Mouse (Mus musculus): ENCODE data around the gene Mmp15.
"Not testable (repeated sequence)": the region's sequence is repeated elsewhere in the genome, so short reads cannot be mapped to it uniquely, and the experiment has no call there.

Gene Mmp15

DNA sequence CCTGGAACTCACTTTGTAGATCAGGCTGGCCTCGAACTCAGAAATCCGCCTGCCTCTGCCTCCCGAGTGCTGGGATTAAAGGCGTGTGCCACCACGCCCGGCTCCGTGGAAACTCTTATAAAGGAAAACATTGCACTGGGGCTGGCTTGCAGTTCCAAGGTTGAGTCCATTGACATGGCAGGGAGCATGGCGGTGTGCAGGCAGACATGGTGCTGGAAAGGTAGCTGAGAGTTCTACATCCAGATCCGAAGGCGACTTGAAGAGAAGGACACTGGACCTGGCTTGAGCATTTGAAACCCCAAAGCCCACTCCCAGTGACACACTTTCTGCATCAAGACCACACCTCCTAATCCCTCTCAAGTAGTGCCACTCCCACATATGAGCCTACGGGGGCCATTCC lies 26.9 kb downstream of the Mmp15 start:
- DNase-seq, result not testable (repeated sequence)

DNA sequence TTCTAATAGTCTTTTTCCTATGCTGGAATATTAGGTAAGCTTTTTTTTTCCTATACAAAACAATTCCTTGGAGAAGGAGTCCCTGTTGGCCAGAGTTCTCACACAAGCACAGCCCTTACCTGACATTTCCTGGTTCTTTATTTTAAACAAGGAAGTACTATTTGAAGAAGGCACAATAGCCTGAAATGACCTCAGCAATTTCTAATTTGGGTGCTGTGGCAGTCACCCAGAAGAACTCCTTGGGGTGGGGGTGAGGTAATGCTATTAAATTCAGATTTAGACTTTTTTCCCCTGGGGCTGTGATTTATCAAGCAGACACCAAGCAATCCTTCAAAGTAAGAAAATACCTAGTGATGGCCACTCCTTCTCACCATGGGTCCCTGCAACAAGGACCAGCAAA lies 28.9 kb downstream of the Mmp15 start:
- no peak for DNase-seq

DNA sequence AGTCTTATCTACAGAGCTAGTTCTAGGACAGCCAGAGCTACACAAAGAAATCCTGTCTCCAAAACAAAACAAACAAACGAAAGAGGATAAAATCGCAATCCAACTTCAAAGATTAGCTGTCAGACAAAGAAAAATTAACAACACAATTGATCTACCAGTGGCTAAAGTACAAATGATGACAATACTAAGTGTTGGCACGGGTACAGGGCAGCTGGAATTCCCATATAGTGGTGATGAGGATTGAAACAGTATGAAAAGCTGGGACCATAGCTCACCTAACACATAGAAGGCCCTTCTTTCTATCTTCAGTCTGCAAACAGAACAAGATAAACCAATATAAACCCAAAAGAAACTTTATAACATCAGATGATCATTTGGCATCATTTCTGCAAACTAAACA lies 29.5 kb downstream of the Mmp15 start:
- no peak for DNase-seq

DNA sequence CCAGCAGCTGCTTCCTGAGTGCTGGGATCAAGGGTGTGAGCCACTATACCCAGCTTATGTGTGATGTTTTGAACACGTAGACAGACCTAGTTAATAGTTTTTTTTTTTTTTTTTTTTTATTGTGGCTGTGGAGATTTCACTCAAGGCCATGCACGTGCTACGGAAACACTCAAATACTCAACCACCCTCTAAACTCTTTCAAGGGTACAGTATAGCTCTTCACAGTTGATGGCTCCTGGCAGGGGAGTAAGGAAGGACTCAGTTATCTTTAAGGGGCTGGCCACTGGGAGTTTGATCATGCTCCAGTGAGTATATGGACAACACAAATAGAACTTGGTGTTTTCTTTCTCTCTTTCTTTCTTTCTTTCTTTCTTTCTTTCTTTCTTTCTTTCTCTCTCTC lies 32.4 kb downstream of the Mmp15 start:
- DNase-seq, result no peak

DNA sequence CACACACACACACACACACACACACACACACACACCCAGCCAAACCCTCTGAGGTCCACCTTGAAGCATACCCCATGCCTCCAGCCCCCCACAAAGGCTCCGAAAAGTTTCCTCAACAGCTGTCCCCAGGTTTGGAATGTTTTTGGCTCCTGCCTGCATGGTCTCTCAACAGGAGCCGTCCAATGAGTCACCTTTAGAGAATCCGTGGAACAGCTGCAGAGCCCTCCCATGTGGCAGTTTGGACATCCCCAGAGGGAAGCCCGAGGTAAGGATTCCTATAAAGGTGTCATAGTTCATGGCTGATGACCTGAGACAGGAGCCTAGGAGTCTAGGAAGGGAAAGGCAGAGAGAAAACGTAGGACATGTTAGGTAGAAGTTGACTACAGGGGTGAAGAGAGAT lies 34.0 kb downstream of the Mmp15 start:
- DNase-seq, result no peak

DNA sequence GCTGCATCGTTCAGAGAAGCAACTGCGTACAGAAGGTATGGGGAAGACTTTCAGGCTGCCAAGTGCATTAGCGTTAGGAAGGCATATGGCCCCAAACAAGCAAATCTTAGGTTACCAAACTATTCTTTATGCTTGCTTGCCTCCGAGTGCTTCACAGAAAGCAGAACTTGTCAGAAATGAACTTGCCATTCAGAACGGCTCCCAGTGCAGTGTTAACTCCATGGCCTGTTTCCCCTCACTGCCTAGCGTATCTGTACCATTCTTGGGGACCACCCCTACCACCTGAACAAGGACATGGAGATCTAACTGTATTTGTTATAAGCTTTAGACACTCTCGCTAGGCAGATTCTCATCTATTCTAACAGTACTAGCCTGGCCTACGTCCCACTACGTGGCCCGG lies 35.2 kb downstream of the Mmp15 start:
- DNase-seq, result no peak

DNA sequence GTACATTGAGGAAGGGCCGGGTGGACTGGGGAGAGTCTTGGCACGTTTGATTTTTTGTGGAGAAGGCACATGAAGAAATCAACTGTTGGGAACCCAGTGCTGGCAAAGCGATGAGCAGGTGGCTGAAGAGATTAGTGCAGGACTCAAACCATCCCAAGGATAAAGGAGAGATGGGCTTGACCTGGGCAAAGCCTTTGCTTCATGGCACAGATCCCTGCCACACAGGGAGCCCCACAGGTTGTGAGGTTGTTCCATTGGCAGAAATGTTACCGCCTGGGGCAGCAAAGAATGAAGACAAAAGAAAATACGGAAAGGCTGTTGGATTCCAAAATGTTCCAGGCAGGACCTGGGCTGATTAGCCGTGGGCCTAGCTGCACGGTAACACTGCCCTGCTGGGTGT lies 35.9 kb downstream of the Mmp15 start:
- no peak for DNase-seq

DNA sequence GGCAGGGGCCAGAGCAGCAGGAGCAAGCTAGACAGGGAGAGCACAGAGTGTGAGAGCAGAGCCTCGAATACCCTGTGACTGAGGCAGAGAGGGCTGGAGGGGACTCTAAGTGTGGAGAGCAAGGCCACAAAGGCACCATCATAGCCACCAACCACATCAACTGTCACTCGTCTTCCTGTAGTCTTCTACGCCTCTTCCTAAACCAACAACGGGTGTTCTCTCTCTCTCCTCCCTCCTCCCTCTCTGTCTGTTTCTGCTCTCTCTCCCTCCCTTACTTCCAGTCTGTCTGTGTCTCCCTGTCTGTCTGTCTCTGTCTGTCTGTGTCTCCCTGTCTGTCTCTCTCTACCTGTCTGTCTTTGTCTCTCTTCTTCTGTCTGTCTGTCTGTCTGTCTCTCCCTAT lies 38.2 kb downstream of the Mmp15 start:
- DNase-seq, result no peak

DNA sequence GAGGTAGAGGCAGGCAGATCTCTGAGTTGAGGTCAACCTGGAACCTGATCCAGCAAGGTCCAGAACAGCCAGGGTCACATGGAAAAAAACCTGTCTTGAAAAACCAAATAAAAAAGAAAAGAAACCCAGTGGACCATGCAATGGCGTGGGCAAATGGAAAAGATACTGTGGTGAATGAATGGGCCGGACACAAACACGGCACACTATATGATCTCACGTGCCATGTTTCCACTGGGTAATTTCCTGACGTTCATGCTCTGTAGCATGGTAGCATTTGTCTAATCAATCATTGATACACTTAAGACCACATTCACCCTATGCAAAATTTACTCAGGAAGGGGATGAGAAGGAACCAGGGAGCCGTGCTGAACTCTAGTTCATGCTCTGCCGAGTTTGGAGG lies 39.0 kb downstream of the Mmp15 start:
- no peak for DNase-seq

DNA sequence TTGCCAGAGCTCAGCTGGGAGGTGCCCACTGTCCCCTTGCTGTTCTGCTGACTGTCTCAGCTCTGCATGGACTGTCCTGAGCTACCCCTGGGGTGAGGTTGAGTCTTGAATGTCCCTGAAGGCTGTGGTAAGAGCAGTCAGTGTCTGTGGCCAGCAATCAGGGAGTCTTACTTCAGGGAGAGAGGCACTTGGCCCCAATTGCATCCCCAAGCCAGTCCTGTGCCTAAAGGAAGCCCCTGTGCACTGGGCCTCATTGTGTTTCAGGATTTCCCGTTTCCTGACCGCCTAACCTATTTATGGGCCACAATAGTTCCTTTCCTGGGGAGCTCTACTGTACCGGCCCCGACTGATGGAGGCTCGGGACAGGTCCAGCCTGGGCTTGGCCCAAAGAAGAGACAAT lies 40.5 kb downstream of the Mmp15 start:
- no peak for DNase-seq

DNA sequence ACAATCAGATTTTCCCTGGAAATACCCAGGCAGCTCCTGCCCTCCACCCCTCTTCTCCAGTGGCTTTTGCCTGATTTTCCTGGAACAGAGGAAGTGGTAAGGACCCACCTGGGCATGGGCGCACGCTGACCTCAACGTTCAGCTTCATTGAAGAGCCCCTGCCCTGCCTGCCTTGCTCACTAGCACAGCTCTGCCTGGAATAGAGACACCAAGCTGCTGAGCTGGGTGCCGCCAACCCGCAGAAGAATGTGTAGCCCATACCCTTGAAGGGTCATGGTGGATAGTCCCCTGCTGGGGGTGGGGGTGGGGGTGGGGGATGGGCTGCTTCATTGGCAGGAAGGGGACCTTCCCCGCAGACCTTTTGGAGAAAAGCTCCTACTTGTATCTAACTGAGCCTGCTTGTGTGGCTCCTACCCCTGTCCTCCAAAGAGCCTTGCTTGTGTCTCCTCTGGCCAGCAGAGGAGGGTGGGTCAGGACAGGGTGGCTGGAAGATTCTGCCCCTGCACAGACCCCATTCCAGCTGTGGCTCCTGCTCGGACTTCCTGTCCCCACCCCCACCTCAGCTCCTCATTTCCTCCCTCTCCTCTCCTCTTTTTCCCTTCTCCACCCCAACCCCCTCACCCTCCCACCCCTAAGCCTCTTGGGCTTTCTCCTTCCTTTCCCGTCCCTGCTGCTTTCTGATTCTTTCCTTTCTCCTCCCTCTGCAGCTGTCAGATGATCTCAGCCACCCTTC lies 43.3 kb downstream of the Mmp15 start:
- DNase-seq, result no peak

DNA sequence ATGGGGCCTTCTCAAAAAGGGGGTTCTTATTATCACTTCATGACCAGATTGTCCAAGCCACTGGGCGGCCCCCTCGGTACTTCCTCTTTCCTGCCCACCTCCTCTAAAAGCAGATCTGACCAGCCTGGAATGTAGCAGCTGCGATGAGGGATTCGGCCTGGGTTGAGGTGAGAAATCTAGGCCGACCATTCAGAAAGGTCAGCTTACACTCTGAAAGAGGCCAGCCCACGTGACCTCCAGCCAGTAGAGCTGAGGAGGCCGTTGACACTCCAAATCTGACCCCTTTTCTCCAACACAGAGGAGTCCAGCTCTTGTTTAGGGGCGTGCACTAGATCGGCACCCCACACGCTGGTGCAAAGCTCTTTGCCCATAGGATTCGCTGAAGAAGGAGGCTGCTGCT lies 44.7 kb downstream of the Mmp15 start:
- no peak for DNase-seq

DNA sequence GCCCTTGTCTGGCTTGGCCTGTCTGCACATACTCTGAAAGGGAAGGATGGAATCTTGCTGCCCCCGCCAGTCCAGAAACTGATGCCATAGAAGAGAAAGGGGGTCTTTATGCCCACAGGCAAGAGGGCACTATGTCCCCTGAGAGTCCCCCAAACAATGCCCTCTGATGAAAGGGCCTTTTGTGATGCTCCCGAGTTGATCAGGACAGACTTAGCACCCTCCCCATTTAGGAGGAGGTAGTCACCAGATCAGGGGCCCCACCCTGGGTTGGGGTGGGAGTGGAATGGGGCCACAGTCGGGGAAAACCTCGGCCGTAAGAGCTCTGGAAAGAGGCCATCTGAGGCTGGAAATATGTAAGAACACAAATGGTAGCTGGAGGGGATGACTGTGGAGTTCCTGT lies 45.1 kb downstream of the Mmp15 start:
- DNase-seq, result no peak

DNA sequence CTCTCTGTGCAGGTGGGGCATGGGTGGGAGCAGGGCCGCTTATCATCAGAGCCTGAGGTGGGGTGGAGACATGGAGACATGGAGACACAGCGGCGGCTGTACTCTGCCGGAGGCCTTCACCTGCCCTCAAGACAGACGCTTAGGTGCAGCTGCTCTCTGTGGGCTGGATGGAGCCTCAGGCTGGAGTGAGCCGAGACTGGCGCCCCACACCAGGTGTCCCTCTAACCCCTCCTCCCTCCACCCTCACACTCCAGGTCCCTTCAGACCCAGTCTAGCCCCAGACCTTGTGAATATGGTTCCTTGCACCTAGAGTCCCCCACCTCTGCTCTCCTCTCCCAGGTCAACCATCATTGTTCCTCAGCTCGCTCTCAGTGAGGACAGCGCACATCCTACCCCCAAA lies 47.1 kb downstream of the Mmp15 start:
- no peak for DNase-seq

DNA sequence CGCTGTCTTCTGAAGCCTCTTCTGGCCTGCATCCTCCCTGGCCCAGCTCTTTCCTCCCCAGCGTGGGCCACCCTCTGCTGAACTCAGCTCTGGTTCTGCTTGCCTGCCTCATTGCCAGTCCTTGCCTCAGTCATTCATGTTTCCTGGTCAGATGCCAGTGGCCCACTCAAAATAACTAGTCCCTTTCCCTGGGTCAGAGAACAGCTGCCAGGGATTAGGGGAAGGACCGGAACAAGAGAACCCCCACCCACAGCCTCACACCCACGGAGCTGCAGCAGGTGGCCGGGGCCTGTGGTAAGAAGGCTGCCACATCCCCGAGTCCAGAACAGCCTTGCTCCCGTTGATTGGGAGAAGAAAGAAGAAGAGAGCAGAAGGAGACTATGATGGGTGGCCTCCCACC lies 49.0 kb downstream of the Mmp15 start:
- no peak for DNase-seq

DNA sequence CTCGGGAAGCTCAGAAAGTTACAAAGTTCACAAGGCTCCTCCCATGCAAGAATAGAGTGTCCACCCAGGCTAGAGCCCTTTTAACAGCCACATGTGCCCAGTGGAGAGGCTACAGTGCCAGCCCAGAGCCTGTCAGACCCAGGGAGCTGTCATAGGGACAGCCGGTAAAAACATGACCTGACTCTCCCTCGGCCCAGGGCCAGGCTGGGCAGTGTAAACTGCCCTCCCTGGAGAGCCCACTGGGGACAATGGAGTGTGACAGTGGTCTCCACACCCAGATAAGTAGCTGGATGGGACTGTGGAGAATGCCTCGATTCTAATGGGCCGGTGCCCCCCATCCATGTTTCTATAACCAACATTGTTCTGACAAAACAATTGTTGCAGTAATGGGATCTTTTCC lies 57.5 kb downstream of the Mmp15 start:
- no peak for DNase-seq

DNA sequence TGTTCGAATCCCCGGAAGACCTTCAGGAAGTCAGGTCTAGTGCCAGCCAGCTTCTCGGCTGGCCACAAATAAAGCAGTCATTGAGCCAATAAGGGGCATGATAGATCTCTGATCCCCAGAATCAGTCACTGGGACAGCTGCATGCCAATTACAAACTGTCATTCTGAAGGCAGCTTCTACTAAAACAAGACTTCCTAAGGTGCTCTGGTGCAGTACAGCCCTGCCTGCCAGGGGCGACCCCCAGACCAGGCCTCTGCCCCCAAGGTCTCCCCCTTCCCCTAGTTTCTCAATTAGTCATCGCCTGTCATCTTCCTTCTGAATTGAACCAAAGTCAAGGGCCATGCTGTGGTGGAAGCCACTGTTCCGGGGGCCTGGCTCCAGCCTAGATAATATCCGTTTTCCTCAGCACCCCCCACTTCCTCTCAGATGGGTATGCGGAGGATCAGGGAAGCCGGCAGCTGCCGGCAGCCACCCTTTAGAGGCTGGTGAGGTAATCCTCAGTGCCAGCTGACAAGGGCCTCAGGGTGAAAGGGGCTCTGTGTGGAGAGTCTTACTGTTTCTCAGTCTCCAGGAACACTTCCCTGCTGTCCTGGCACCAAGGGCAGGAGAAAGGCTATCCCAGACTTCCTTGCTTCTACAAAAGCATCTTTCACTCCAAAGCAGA lies 59.4 kb downstream of the Mmp15 start:
- DNase-seq, result no peak

DNA sequence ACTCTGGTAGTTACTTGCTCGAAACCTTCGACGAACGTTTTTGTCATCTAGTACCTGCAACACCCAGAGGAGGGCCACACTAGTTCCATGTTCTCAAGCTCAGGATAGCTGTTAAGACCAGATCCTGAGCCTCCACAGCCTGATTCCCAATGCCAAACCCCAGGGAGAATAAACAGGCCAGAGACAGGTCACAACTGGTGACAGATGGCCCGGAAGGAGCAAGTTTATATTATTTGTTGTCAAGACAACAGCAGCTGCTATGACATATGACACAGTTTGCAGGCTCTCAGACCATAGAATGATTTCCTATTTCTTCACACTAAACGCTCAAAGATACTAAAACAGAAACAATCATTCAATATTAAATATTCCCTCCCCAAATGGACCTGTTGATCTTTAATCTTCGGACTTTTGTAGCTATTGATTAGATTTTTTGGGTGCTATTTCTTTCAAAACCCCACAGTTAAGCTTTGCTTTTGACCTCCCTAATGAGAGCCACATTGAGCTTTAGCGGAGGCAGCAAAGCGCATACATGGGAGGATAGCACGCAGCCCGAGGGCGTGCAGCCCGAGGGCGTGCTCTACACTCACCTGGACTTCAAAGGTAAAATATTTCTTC lies 70.2 kb downstream of the Mmp15 start:
- DNase-seq, result no peak

All from cerebellum, postnatal 36 days (tissue).